Mouse (Mus musculus): ENCODE results near the gene Fbxl21. TPM values are rescaled to one million over a fixed set of nuclear protein-coding genes. Genes with fewer than 3 reads are reported as not detected.

The Fbxl21 gene
- polyA plus RNA-seq, 1 experiment from 2014 or later = 2.8 TPM

GRCm38 (mm10) chr13:56516816-56517215 lies 5.5 kb upstream of the Fbxl21 start:
- Histone ChIP-seq H3K27ac (replicated peaks; ENCODE audit: low read depth, low read length) (no peak overlapping the region), H3K4me2 (ENCODE audit: low read depth, low read length) (no peak overlapping the region), H3K4me1 (ENCODE audit: control insufficient read depth, insufficient read depth, low read length) (no peaks in the 10 kb centered on the region), H3K9me3 (replicated peaks; ENCODE audit: control insufficient read depth, low read length) (no peaks in the 10 kb centered on the region), H3K4me3 (ENCODE audit: low read depth, low read length) (no peak overlapping the region), H3K36me3 (replicated peaks; ENCODE audit: control insufficient read depth, insufficient read depth, low read depth, low read length) (no peaks in the 10 kb centered on the region), H3K9ac (replicated peaks; ENCODE audit: low read length) (no peak overlapping the region), H3K27me3 (ENCODE audit: control insufficient read depth, insufficient read depth, low read length) (no peaks in the 10 kb centered on the region)
- DNase-seq (ENCODE audit: low spot score) = no peak
- ATAC-seq (replicated peaks; ENCODE audit: insufficient number of reproducible peaks, low FRiP score, low TSS enrichment, low read depth) = no peak
- 53% methylated on average over 7 of the region's 7 CpGs for WGBS

DNA sequence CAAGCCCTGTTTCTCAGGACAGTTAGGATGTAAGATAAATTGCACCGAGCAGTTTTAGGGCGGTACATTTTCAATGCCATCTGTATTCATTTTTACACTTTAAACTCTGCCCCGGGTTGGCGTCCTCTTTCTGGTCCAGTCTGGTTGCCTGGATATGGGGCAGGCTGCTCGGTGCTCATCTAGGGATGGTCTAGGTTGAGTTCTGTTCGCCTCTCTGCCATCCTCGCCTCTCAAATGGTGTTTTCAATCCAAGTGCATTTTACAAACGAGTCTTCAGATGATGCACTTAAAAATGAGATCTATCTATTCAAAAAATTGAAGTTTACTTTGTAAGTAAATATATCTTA lies 522 bp downstream of the Fbxl21 start:
- ATAC-seq (replicated peaks; ENCODE audit: insufficient number of reproducible peaks, low FRiP score, low TSS enrichment, low read depth) = no peak
- no peak overlapping the region for H3K27ac ChIP-seq (replicated peaks; ENCODE audit: low read depth, low read length)

GRCm38 (mm10) chr13:56526871-56527270 lies 4.6 kb downstream of the Fbxl21 start:
- whole genome bisulfite sequencing = 85% methylated on average over 12 of the region's 12 CpGs
- no peak overlapping the region for H3K4me2 ChIP-seq (ENCODE audit: low read depth, low read length)
- H3K27ac ChIP-seq (replicated peaks; ENCODE audit: low read depth, low read length) = no peak overlapping the region
- no peak for ATAC-seq (replicated peaks; ENCODE audit: insufficient number of reproducible peaks, low FRiP score, low TSS enrichment, low read depth)
- H3K4me3 ChIP-seq (ENCODE audit: low read depth, low read length) = no peak overlapping the region
- no peaks in the 10 kb centered on the region for H3K36me3 ChIP-seq (replicated peaks; ENCODE audit: control insufficient read depth, insufficient read depth, low read depth, low read length)
- no peaks in the 10 kb centered on the region for H3K9me3 ChIP-seq (replicated peaks; ENCODE audit: control insufficient read depth, low read length)
- H3K9ac ChIP-seq (replicated peaks; ENCODE audit: low read length) = no peak overlapping the region
- no peaks in the 10 kb centered on the region for H3K27me3 ChIP-seq (ENCODE audit: control insufficient read depth, insufficient read depth, low read length)
- DNase-seq (ENCODE audit: low spot score) = no peak
- no peaks in the 10 kb centered on the region for H3K4me1 ChIP-seq (ENCODE audit: control insufficient read depth, insufficient read depth, low read length)

More for the DNA sequence above, 522 bp downstream of the Fbxl21 start:
- 9% methylated on average over 8 of the region's 8 CpGs for WGBS
- Histone ChIP-seq H3K9me3 (replicated peaks; ENCODE audit: control insufficient read depth, low read length) (no peaks in the 10 kb centered on the region), H3K9ac (replicated peaks; ENCODE audit: low read length) (peak overlapping the region; percentile 77), H3K4me1 (ENCODE audit: control insufficient read depth, insufficient read depth, low read length) (no peaks in the 10 kb centered on the region), H3K36me3 (replicated peaks; ENCODE audit: control insufficient read depth, insufficient read depth, low read depth, low read length) (no peaks in the 10 kb centered on the region), H3K4me3 (ENCODE audit: low read depth, low read length) (peak overlapping the region; percentile 62), H3K4me2 (ENCODE audit: low read depth, low read length) (peak overlapping the region; percentile 72), H3K27me3 (ENCODE audit: control insufficient read depth, insufficient read depth, low read length) (no peaks in the 10 kb centered on the region)
- DNase-seq (ENCODE audit: low spot score) = no peak

GRCm38 (mm10) chr13:56527846-56528245 lies 5.6 kb downstream of the Fbxl21 start:
- H3K36me3 ChIP-seq (replicated peaks; ENCODE audit: control insufficient read depth, insufficient read depth, low read depth, low read length) = no peaks in the 10 kb centered on the region
- H3K9me3 ChIP-seq (replicated peaks; ENCODE audit: control insufficient read depth, low read length) = no peaks in the 10 kb centered on the region
- H3K27me3 ChIP-seq (ENCODE audit: control insufficient read depth, insufficient read depth, low read length) = no peaks in the 10 kb centered on the region
- H3K4me3 ChIP-seq (ENCODE audit: low read depth, low read length) = no peak overlapping the region
- H3K4me2 ChIP-seq (ENCODE audit: low read depth, low read length) = no peak overlapping the region
- no peak overlapping the region for H3K9ac ChIP-seq (replicated peaks; ENCODE audit: low read length)
- H3K4me1 ChIP-seq (ENCODE audit: control insufficient read depth, insufficient read depth, low read length) = no peaks in the 10 kb centered on the region
- no peak for ATAC-seq (replicated peaks; ENCODE audit: insufficient number of reproducible peaks, low FRiP score, low TSS enrichment, low read depth)
- DNase-seq (ENCODE audit: low spot score) = no peak
- WGBS = 91% methylated on average over 7 of the region's 7 CpGs
- H3K27ac ChIP-seq (replicated peaks; ENCODE audit: low read depth, low read length) = no peak overlapping the region

DNA sequence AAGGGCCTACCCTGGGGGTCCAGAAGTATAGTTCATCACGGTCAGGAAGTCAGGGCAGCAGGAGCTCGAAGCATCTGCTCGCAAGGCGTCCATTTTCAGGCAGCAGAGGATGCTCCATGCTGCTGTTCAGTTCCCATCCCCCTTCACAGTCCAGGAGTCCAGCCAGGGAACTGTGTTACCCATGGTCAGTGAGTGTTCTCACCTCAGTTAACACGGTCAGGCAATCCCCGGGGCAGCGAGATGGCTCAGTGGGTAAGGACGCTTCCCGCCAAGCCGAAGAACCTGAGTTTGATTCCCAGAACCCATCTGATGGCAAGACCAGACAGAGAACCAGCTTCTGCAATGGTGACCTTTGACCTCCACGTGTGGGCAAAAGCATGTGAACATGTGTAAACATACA lies 6.0 kb downstream of the Fbxl21 start:
- H3K27me3 ChIP-seq (ENCODE audit: control insufficient read depth, insufficient read depth, low read length) = no peaks in the 10 kb centered on the region
- no peak overlapping the region for H3K27ac ChIP-seq (replicated peaks; ENCODE audit: low read depth, low read length)
- 89% methylated on average over 11 of the region's 11 CpGs for WGBS
- H3K36me3 ChIP-seq (replicated peaks; ENCODE audit: control insufficient read depth, insufficient read depth, low read depth, low read length) = no peaks in the 10 kb centered on the region
- ATAC-seq (replicated peaks; ENCODE audit: insufficient number of reproducible peaks, low FRiP score, low TSS enrichment, low read depth) (no peak), DNase-seq (ENCODE audit: low spot score) (no peak)
- H3K4me2 ChIP-seq (ENCODE audit: low read depth, low read length) = no peak overlapping the region
- no peaks in the 10 kb centered on the region for H3K4me1 ChIP-seq (ENCODE audit: control insufficient read depth, insufficient read depth, low read length)
- no peak overlapping the region for H3K4me3 ChIP-seq (ENCODE audit: low read depth, low read length)
- H3K9ac ChIP-seq (replicated peaks; ENCODE audit: low read length) = no peak overlapping the region
- no peaks in the 10 kb centered on the region for H3K9me3 ChIP-seq (replicated peaks; ENCODE audit: control insufficient read depth, low read length)

DNA sequence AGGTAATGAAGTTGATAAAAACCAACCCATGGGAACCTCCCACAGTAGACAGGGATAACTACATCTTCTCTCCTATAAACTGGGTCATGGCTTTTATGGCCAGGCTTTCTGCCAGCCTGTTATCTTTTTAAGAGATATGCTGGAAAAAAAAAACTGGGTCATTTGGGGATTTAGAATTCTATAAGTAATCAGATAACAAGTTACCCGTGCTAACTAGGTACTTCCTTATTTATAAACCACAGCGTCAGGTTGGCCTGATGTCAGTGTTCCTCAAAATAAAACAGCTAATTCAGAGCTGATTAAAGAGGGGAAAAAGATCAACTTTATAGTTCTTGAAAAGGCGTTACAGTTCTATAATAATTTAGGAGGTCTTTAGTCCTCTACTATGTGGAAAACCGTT lies 6.8 kb downstream of the Fbxl21 start:
- Histone ChIP-seq H3K9me3 (replicated peaks; ENCODE audit: control insufficient read depth, low read length) (no peaks in the 10 kb centered on the region), H3K4me1 (ENCODE audit: control insufficient read depth, insufficient read depth, low read length) (no peaks in the 10 kb centered on the region), H3K36me3 (replicated peaks; ENCODE audit: control insufficient read depth, insufficient read depth, low read depth, low read length) (no peaks in the 10 kb centered on the region), H3K27me3 (ENCODE audit: control insufficient read depth, insufficient read depth, low read length) (no peaks in the 10 kb centered on the region), H3K4me2 (ENCODE audit: low read depth, low read length) (no peak overlapping the region), H3K27ac (replicated peaks; ENCODE audit: low read depth, low read length) (no peak overlapping the region), H3K4me3 (ENCODE audit: low read depth, low read length) (no peak overlapping the region), H3K9ac (replicated peaks; ENCODE audit: low read length) (no peak overlapping the region)
- no peak for ATAC-seq (replicated peaks; ENCODE audit: insufficient number of reproducible peaks, low FRiP score, low TSS enrichment, low read depth)
- DNase-seq (ENCODE audit: low spot score) = no peak
- WGBS = 81% methylated on average over 4 of the region's 4 CpGs

GRCm38 (mm10) chr13:56529685-56530084 lies 7.4 kb downstream of the Fbxl21 start:
- Histone ChIP-seq H3K9me3 (replicated peaks; ENCODE audit: control insufficient read depth, low read length) (no peaks in the 10 kb centered on the region), H3K9ac (replicated peaks; ENCODE audit: low read length) (no peak overlapping the region), H3K27ac (replicated peaks; ENCODE audit: low read depth, low read length) (no peak overlapping the region), H3K4me2 (ENCODE audit: low read depth, low read length) (no peak overlapping the region), H3K36me3 (replicated peaks; ENCODE audit: control insufficient read depth, insufficient read depth, low read depth, low read length) (no peaks in the 10 kb centered on the region), H3K4me3 (ENCODE audit: low read depth, low read length) (no peak overlapping the region), H3K27me3 (ENCODE audit: control insufficient read depth, insufficient read depth, low read length) (no peaks in the 10 kb centered on the region), H3K4me1 (ENCODE audit: control insufficient read depth, insufficient read depth, low read length) (no peaks in the 10 kb centered on the region)
- WGBS = 70% methylated on average over 8 of the region's 8 CpGs
- ATAC-seq (replicated peaks; ENCODE audit: insufficient number of reproducible peaks, low FRiP score, low TSS enrichment, low read depth) (no peak), DNase-seq (ENCODE audit: low spot score) (no peak)

GRCm38 (mm10) chr13:56534931-56535330 lies 12.7 kb downstream of the Fbxl21 start:
- H3K4me1 ChIP-seq (ENCODE audit: control insufficient read depth, insufficient read depth, low read length) = no peaks in the 10 kb centered on the region
- H3K27ac ChIP-seq (replicated peaks; ENCODE audit: low read depth, low read length) = no peak overlapping the region
- no peak overlapping the region for H3K4me3 ChIP-seq (ENCODE audit: low read depth, low read length)
- ATAC-seq (replicated peaks; ENCODE audit: insufficient number of reproducible peaks, low FRiP score, low TSS enrichment, low read depth) (no peak), DNase-seq (ENCODE audit: low spot score) (no peak)
- 88% methylated on average over 5 of the region's 5 CpGs for WGBS
- no peaks in the 10 kb centered on the region for H3K9me3 ChIP-seq (replicated peaks; ENCODE audit: control insufficient read depth, low read length)
- no peaks in the 10 kb centered on the region for H3K36me3 ChIP-seq (replicated peaks; ENCODE audit: control insufficient read depth, insufficient read depth, low read depth, low read length)
- no peak overlapping the region for H3K9ac ChIP-seq (replicated peaks; ENCODE audit: low read length)
- H3K4me2 ChIP-seq (ENCODE audit: low read depth, low read length) = no peak overlapping the region
- H3K27me3 ChIP-seq (ENCODE audit: control insufficient read depth, insufficient read depth, low read length) = no peaks in the 10 kb centered on the region
